Mouse (Mus musculus) bone marrow macrophage, adult 2 months (primary cell): ENCODE measurements around the gene Tead4.

Experiments used
- CTCF ChIP-seq: IDR thresholded peaks from 2 replicates; pipeline ENCODE4 v1.5.1; 2012; ENCODE audit warnings: low read depth, mild to moderate bottlenecking, low read length, moderate library complexity
- POLR2A ChIP-seq: IDR thresholded peaks from 2 replicates; pipeline ENCODE4 v1.6.1; 2012; ENCODE audit warnings: mild to moderate bottlenecking, low read depth, low read length, borderline replicate concordance

GRCm38 (mm10) chr6:128277132-128278085 lies 23.2 kb downstream of the Tead4 start:
- TF ChIP-seq CTCF (no peak), POLR2A (no peak)
